Mouse (Mus musculus) heart, adult 9 months (tissue): ENCODE measurements at regions not wholly inside any gene's neighbourhood (a gene's known extent, or its start where the extent isn't known, plus 50 kb on each side); places are given as distances from the start of the nearest gene placed in this dataset.
A peak's percentile ranks its signal among the peaks of the same experiment; 100 is the strongest.

Source experiments
- DNase-seq, 2 experiments: peaks; one replicate each; pipeline ENCODE4 v3.0.0; 2022; ENCODE audit warnings: low spot score in 2 of 2

- no peak for DNase-seq
These were observed 452.4 kb upstream of the Got2 start for GRCm38 (mm10) chr8:96340702-96341101.

- DNase-seq = no peak
These were observed 430.0 kb upstream of the Got2 start for GRCm38 (mm10) chr8:96318367-96318766.

- DNase-seq = no peak
These were observed 420.8 kb upstream of the Got2 start for GRCm38 (mm10) chr8:96308989-96309718.

- DNase-seq = no peak
These were observed 408.3 kb upstream of the Got2 start for GRCm38 (mm10) chr8:96296643-96297042.

GRCm38 (mm10) chr8:96290740-96291139 lies 402.4 kb upstream of the Got2 start:
- no peak for DNase-seq

- no peak for DNase-seq
These were observed 401.2 kb upstream of the Got2 start for GRCm38 (mm10) chr8:96289519-96289918.

- no peak for DNase-seq
These were observed 400.2 kb upstream of the Got2 start for GRCm38 (mm10) chr8:96288525-96288924.

GRCm38 (mm10) chr8:96277479-96278138 lies 389.3 kb upstream of the Got2 start:
- DNase-seq = no peak

- no peak for DNase-seq
These were observed 388.7 kb upstream of the Got2 start for GRCm38 (mm10) chr8:96277058-96277457.

GRCm38 (mm10) chr8:96256294-96256693 lies 367.9 kb upstream of the Got2 start:
- DNase-seq = no peak

GRCm38 (mm10) chr8:96255811-96256210 lies 367.5 kb upstream of the Got2 start:
- no peak for DNase-seq

- DNase-seq = peak; percentile 10 to 17
These were observed 357.7 kb upstream of the Got2 start for GRCm38 (mm10) chr8:96246017-96246416.

- DNase-seq = no peak
These were observed 356.3 kb upstream of the Got2 start for GRCm38 (mm10) chr8:96244549-96245152.

GRCm38 (mm10) chr8:96238406-96238805 lies 350.1 kb upstream of the Got2 start:
- DNase-seq = no peak

- no peak for DNase-seq
These were observed 349.6 kb upstream of the Got2 start for GRCm38 (mm10) chr8:96237940-96238339.

- DNase-seq = peak in 1 of 2 experiments; percentile 6
These were observed 342.1 kb upstream of the Got2 start for GRCm38 (mm10) chr8:96230412-96230811.
